Mouse (Mus musculus) retina, adult 2 months (tissue): ENCODE data around the gene Akr1c12.
"Not testable (repeated sequence)": the region's sequence is repeated elsewhere in the genome, so short reads cannot be mapped to it uniquely, and the experiment has no call there.

Source experiments
- DNase-seq: peaks from one replicate; pipeline ENCODE4 v3.0.0-alpha.2; 2012; ENCODE audit warnings: low read depth, low spot score

The Akr1c12 gene

DNA sequence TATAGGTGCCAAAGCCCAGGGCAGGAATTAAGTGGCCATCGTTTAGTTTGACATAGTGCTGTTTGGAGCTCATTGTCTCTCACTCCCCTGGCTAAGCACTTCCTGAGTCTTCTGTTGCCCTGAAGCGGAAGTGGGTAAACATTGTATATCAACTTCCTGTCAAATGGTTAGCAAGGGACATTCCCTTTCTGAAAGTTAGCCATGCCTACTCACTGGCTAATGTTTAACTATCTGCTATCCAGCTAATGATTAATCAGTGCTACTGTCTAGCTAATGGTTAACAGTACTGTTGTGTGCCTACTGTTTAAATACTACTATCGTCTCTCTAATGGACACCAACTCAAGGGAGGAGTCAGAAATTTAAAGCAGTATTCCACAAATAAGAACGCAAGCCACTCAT is at the start of gene Akr1c12:
Akr1c12 (minus strand) TSS at position 150 of the 400 bp plus-strand sequence.
- DNase-seq: no peak

DNA sequence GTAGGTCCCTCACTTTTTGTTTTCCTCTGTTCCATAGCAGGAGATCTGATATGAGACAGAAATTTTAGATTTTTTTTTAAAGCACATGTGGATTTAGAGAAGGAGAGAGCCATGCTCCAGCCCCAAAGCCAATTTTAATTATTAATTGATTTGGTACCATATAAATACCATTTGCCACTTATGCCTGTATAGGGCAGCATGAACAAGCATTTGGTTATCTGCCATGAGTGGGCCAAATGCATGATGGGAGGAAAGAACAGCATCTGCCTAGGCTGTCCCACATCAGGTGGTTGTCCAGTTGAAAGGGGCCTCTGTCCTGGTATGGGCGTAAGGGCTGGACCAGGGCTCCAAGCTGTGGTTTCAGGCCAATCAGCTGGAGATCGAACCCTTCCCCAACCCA is 39.5 kb upstream of the Akr1c12 start:
- no peak for DNase-seq

DNA sequence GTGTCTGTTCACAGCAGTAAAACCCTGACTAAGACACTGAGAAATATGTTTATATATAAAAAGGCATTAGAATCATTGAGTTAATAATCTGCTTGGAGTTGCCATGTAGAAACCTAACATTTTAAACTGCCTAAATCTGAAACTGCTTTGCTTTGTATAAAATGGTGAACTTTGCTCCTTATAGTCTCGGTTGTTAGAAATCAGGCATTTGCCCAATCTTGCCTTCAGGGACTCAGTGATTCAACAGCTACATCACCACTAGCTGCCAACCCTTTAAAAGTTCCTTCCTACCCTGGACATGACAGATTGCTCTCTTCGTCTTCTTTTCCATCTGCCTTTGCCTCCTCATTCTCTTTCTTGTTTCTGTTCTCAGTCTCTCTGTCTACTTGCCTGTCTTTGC is 34.7 kb upstream of the Akr1c12 start:
- no peak for DNase-seq

DNA sequence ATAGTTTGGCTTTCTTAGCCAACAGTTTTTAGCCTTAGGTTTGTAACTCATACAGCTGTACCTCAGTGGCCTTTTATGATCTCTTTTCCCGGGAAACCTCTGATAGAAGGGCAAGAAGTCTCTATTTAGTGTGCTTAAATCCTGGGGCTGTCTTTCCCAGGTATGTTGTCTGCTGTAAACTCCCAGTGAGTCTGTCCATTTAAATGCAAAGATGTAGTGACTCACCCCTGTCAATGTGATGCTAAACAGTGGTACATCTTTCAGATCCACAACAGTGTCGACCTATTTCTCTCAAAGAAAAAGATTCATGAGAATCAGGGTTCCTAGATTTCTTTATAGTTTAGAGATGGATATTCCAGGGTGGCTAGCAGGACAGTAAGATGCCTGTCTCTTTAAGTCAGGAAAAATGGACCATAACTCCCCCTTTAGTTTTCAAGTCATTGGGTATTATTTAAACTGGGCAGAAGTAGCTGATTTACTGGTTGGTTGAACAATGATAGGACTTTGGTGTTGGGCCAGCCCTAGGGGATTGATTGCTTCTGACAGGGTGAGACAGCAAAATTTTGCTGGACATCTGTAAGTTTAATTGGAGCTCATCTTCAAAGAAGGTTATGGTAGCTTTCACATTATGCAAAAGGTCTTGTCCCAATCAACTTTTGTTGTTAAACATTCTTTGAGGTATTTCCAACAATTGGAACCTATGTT is 25.8 kb upstream of the Akr1c12 start:
- DNase-seq: no peak

DNA sequence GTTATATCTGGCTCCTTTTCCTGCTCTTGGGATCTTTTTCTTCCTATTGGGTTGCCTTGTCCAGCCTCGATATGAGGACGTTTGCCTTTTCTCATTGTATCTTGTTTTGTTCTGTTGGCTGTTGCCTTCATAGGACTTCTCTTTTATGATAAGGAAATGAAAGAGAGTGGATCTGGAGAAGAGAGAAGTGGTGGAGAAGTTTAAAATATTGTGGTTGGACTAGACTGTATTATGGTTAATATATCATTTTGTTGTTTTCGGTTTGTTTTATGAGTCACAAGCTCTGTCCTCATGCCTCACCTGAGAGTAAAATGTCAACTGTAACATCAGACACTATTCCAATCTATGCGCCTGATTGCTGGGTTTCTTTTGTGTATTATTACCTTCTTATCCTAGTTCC is 17.8 kb upstream of the Akr1c12 start:
- DNase-seq: no peak

DNA sequence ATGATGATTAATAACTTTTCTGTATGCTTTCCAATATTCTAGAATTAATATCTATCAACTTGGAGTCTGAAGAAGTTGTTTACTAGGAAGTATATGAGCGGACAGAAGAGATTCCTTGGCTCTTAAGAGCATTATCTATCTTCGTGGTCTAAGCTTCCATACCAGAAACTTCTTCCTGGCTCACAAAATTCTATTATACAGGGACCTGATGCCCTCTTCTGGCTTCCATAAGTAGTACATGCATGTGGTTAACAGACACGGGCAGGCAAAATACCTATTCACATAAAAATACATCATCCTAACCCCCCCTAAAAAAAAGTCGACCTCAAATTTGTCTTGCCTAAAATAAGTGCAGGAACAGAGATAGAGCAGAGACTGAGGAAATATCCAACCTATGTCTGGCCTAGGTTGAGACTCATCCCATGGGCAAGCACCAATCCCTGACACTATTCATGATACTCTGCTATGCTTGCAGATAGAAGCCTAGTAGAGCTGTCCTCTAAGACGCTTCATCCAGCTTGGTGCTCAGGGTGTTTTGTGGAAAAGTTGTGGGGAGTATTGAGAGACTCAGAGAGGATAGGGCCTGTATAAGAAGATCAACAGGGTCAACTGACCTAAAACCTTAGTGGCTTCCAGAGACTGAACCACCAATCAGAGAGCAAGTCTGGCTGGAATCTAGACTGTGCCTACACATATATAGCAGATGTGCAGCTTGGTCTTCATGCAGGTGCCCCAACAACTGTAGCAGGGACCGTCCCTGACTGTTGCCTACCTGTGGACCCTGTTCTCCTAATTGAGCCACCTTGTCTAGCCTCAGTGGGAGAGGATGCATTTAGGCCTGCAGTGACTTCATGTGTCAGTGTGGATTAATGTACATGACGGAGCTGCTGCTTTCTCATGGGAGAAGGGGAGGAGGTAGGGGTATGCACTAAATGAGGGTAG is 2.5 kb upstream of the Akr1c12 start:
- no peak for DNase-seq

DNA sequence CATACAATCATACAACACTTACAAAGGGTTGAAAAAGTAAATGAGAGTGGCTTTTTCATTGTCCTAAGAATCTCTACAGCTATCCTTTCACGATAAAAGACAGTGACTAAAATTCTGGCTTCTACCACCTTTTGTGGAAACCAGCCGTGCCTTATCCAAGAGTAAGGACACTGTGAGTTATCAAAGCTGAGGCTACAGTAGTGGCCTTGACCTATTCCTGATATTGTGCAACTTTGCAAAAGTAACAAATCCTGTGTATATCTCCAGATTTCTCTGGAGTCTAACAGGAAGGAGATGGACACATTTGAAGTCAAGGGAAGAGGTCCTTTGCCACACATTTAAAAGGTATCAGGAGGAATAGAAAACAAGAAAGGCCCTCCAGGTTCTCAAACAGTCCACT is 1.7 kb downstream of the Akr1c12 start:
- no peak for DNase-seq

DNA sequence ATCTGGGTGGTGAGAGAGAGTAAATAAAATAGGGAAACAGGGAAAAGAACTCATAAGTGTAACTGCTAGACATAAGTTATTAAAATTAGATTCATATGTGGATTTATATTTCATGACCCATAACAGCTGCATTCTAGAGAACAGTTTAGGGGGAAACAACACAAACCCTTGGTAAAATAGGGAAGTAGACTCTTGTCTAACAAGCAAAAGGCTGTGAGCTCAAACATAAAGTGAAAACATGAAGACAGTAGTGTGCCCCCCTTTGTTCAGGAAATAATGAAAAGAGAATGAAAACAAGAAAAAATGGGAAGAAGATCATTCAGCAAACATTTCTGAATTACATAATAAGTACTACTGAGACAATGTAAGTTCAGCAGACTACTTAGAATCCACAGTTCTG is 8.4 kb downstream of the Akr1c12 start:
- no peak for DNase-seq

DNA sequence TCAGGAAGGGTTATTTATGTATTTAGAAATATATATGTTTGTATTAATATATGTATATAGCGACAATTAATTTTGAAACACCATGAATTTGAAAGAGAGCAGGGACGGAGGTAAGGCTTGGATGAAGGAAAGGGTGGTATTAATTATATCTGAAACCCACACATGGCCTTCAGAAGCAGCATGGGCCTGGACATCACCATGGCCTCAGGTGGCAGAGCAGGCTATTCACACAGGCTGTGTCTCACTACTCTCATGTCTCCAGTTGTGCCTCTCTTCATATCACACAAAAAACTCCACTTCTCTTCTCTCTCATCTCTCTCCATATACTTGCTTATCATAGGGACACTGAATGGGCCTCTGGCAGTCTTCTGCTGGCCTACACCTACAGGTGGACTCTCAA is 13.8 kb downstream of the Akr1c12 start:
- DNase-seq: not testable (repeated sequence)

DNA sequence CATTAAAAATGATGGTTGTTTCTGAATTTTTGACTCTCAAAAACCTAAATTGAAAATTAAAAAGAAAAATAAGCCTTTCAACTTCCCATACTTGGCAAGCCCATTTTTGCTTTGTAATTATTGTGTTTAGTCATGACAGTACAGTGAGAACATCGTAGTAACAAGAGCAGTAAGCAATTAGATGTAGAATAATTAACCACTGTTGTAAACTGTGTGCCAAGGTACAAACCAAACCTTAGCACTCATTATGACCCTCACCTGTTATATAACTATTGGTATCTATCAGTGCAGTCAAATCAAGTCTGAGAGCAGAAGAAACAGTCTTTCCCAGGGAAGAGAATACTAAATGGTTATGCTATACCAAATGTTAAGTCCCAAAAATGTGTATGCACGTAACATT is 14.2 kb downstream of the Akr1c12 start:
- DNase-seq: no peak

DNA sequence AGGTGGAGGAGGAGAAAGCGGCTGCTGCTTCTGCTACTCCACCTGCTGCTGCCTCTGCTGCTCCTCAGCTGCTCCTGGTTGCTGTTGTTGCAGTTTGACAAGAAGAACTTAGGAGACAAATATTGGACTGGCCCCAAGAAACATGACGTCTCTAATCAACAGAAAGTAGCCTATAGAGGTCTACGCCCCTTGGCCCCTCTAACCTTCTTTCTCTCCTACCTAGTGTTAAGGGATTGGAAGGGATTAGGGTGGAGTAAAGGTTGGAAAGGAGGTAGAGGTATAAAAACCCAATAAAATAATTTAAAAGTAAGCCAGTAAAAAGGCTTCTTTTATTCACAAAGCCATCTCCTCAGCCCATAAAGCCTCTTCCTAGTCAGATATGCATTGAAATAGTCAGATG is 14.6 kb downstream of the Akr1c12 start:
- no peak for DNase-seq

DNA sequence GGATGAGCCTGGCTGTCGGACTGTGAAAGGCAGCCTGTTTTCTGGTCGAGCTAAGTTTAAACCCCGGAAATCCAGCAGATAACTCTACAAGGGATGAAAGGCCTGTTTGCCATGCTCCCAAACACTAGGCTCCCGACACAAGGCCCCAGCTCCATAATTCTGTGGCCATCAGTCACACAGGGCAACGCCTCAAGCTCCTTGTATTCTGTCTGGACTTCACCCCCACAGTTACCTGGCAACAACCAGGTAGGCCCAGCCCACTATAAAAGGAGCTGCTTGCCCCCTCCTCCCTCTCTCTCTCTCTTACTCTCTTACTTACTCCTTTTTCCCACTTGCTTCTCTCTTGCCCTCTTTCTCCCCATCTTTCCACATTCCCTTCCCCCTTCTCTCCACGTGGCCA is 21.9 kb downstream of the Akr1c12 start:
- no peak for DNase-seq

DNA sequence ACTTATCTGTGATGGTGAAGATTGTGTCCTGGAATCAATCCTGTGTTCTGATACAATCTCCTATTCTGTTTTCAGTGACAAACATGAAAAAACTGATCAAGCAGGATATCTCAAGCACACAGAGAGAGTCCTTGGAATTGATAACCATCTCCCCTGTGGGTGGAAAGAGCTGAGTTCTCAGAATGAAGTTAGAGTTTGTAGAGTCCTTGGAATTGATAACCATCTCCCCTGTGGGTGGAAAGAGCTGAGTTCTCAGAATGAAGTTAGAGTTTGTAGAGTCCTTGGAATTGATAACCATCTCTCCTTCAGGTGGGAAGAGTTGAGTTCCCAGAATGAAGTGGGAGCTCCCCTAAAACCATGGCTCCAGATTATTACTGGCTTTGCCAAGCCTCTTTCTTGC is 22.3 kb downstream of the Akr1c12 start:
- DNase-seq: not testable (repeated sequence)

DNA sequence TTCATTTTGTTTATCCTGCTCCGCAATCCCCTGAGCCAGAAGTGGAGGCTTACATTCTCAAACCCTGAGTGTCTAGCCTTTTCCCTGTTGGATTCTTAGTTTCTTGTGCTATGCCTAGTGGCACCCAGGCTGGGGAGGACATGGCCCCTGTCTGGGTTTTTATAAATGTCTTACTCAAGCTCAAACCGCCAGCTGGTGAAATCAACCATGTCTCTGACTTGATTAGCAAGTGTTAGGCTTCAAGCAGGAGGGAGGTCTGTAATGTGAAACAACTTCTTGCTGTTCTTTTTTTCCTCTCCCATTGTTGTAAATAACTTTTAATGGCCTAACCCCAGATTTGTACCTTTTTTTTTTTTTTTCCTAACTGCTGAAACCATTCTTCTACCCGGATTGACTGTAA is 29.9 kb downstream of the Akr1c12 start:
- DNase-seq: no peak

DNA sequence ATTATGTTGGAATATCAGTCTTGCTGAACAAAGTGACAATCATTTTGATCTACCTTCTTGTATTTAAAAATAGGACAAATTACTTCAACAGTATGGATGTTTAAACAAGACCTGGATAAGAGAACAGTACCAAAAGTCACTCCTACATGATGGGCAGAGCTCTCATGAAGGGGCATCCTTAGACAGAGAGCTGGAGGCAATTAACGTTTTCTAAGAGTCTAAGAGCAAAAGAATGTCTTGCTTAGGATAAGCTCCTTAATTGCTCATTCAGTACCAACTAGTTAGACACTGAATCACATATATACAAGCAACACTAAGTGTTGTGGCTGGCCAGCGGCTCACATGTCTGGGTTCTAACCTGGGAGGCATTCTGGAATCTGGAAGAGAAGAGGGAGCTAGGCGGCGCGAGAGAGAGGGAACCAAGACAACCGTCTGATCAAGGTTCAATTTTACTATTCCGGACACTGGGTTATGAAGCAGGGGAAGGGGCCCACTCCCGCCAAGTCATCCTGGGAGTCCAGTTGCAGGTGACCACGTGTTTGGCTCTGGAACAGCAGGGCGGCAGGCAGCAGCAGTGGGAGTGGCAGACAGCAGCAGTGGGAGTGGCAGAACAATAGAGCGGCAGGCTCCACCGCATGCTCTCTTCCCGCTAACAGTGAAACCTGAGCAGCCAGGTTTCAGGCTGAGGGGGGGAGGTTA is 34.2 kb downstream of the Akr1c12 start:
- DNase-seq: no peak

DNA sequence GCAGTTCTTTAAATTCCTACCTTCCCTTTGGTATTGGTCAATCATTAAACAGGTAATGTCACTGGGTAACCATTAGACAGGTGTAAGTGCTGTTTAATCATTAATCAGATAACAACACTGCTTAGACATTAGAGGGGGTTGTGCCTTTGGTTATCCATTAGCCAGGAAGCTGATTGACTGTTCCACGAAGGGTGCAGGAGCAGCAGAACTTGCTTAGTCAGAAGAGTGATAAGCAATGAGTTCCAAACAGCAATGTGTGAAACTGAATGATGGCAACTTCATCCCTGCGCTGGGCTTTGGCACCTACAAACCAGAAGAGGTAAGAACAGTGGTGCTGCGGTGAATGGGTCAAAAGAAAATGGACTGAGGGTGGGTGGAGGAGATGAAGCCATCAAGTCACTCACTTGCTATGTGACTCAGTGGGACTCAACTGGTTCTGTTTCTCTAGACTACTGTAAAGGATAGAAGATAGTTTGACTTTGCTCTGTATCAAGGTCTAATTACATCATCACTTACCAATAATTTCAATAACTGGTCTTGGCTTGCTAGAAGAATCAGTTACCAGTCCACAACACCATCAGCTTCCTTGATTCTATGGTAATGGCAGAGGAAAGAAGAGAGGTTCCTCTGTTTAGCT is 45.6 kb downstream of the Akr1c12 start:
- no peak for DNase-seq

DNA sequence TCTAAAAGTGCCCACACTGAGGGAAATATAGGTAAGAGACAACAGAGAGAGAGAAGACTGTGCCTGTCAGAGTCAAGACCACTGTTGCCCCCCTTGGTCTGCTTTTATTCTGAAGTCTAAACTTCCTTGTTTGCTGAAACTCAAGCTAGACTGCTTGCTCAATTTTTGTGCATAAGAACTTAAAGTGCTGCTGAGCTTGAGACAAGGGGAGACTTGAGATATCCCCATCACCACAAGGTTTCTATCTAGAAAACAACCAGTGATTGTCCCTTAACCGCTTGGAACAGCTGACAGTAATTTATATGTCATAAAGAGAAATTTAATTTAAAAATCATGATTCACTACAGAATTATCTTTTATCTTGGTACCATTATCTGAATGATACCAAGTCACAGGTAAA is 46.1 kb downstream of the Akr1c12 start:
- DNase-seq: no peak

DNA sequence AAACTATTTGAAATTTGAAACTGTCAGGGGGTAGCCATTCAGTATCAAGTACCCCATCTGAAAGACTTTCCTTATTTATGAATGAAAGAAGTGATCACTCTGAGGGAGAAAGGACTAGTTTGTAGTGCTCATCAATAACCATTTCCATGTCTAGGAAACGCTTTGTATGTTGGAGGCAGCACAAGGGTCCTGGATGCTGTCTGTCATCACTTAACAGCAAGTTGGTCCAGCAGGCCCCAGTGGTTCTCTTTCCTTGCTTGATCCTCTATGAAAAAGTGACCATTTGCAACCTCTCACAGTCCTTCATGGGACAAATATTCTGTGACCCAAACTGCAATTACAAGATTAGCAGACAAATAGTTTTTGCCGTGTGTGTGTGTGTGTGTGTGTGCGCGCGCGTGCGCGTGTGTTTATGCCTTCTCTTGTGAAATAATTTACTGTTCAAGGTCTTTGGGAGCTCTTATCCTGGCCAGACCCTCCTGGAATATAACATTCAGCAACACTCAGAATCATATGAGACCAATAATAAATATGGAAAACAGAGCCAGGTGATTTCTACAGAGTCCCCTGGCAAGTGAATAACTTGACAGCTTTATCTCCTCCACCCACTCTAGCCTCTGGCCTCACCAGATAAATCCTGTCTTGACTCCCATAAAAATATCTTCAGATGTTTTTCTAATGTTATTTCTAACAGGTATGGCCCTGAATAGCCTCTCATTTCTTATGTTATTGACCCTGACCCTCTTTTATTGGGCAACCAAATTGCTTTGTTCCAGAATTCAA is 48.2 kb downstream of the Akr1c12 start:
- no peak for DNase-seq

DNA sequence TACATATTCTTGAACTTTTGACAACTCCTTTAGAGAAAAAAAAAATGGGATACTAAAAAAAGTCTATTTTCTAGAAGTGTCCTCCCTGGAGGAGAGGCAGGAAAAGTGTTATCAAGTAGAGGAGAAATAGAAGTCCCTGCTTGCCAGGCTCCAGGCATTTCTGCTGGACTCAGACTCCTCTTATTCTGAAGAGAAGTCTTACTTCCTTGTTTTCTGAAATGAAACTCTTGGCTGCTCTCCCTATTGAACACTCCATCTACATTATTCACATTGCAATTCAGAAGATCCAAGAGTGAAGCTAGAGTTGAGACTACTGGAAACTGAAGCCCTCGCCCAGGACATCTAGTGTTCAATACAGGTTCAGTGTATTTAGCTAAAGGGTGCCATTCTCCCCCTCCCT is 50.8 kb downstream of the Akr1c12 start, which contains the start of gene Akr1c19:
Akr1c19 (plus strand) TSS at position 260 of the 400 bp plus-strand sequence.
- no peak for DNase-seq
